In the genomic region with DNA sequence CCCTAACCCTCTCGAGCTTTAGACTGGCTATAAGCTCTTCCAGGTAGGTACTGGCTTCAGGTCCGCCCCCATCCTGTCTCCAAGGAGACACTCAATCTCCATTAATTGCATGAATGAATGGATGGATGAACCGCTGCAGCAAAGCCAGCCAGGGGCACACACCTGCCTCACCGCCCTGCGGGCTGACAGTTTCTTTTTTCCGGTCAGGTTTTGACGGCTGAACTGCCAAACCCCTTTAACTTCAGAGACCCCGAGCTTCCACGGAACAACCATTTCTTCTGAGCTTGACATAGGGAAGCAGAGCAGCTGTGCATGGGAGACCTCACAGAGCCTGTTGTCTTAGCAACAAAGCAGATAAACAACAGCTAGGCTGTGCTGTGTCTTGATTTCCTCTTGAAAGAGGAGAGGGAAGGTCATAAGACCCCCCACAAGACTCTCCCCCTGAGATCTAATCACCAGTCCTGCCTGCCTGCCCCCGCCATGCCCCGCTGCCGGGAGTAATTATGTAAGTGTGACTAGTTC, we compare ENCODE assay signal across 9 mouse cellular contexts. TPM values are rescaled to one million over a fixed set of nuclear protein-coding genes. Genes with fewer than 3 reads are reported as not detected.
DNase-seq lines count a peak whose midpoint lies in the region; ATAC-seq and TF ChIP-seq lines count a peak whose summit lies in the region.
"Had no signal": no experiment of that assay in that cellular context is flagged by ENCODE, and none has a peak within 500 bp of the region (broad histone marks: within the 10 kb centered on the region; RNA-seq: fewer than 3 reads in every experiment).

No protein-coding gene starts in this region.

- H3K27ac ChIP-seq in stomach, embryonic 15.5 days, result peak overlapping the region; percentile 67; the same call in 1 of the 2 replicates
- H3K27ac ChIP-seq in stomach, postnatal 0 days (replicated peaks), result no peak overlapping the region
- H3K27ac ChIP-seq in forebrain, embryonic 12.5 days, result no peak overlapping the region
- H3K27ac ChIP-seq in limb, embryonic 12.5 days, result no peak overlapping the region

- no peak overlapping the region for H3K9ac ChIP-seq in stomach, embryonic 15.5 days
- H3K9ac ChIP-seq in stomach, postnatal 0 days (ENCODE audit: low read length), result no peak overlapping the region
- no peak overlapping the region for H3K9ac ChIP-seq in forebrain, embryonic 12.5 days
- no peak overlapping the region for H3K9ac ChIP-seq in limb, embryonic 12.5 days (replicated peaks)

- ATAC-seq in stomach, embryonic 15.5 days (ENCODE audit: insufficient read depth, low FRiP score, low read depth), result no peak
- ATAC-seq in stomach, postnatal 0 days (ENCODE audit: low FRiP score, low TSS enrichment), result no peak; the same call in 1 of the 2 replicates
- peak; percentile 63 for ATAC-seq in forebrain, embryonic 12.5 days (ENCODE audit: low FRiP score)
- no peak for ATAC-seq in limb, embryonic 12.5 days (ENCODE audit: insufficient number of reproducible peaks, insufficient read depth, low FRiP score, low TSS enrichment, low read depth)

- 38% methylated on average over 12 of the region's 12 CpGs for WGBS in stomach, embryonic 15.5 days
- WGBS in stomach, postnatal 0 days, result 50% methylated on average over 12 of the region's 12 CpGs
- 44% methylated on average over 12 of the region's 12 CpGs for whole genome bisulfite sequencing in forebrain, embryonic 12.5 days
- 22% methylated on average over 12 of the region's 12 CpGs for WGBS in limb, embryonic 12.5 days

- no peak for DNase-seq in stomach, postnatal 0 days (ENCODE audit: low spot score)
- DNase-seq in retina, postnatal 1 day, result peak; percentile 80
- DNase-seq in adrenal gland, postnatal 25 days, result no peak
- DNase-seq in yolk sac, embryonic 10.5 days (ENCODE audit: low spot score), result no peak
- no peak for DNase-seq in layer of hippocampus, postnatal 14 days (ENCODE audit: low spot score in 2 of 2)

- H3K9me3 ChIP-seq in stomach, embryonic 15.5 days, result no peaks in the 10 kb centered on the region
- no peaks in the 10 kb centered on the region for H3K9me3 ChIP-seq in stomach, postnatal 0 days (ENCODE audit: control insufficient read depth, low read length)
- H3K9me3 ChIP-seq in forebrain, embryonic 12.5 days, result no peaks in the 10 kb centered on the region
- no peaks in the 10 kb centered on the region for H3K9me3 ChIP-seq in limb, embryonic 12.5 days

- no peak for TF ChIP-seq CTCF in stomach, postnatal 0 days (IDR thresholded peaks at IDR 0.05; ENCODE audit: low read depth)

- peaks cover 23% of the 10 kb centered on the region for H3K4me1 ChIP-seq in stomach, embryonic 15.5 days
- H3K4me1 ChIP-seq in stomach, postnatal 0 days (replicated peaks; ENCODE audit: control insufficient read depth, insufficient read depth), result peaks cover 4% of the 10 kb centered on the region; the same call in 1 of the 2 replicates
- H3K4me1 ChIP-seq in forebrain, embryonic 12.5 days, result peaks cover 28% of the 10 kb centered on the region
- H3K4me1 ChIP-seq in limb, embryonic 12.5 days (replicated peaks), result peaks cover 27% of the 10 kb centered on the region

- no peaks in the 10 kb centered on the region for H3K36me3 ChIP-seq in stomach, embryonic 15.5 days
- no peaks in the 10 kb centered on the region for H3K36me3 ChIP-seq in stomach, postnatal 0 days (ENCODE audit: control insufficient read depth, insufficient read depth, low read length)
- no peaks in the 10 kb centered on the region for H3K36me3 ChIP-seq in forebrain, embryonic 12.5 days (replicated peaks)
- H3K36me3 ChIP-seq in limb, embryonic 12.5 days, result no peaks in the 10 kb centered on the region

- no peak overlapping the region for H3K4me2 ChIP-seq in stomach, embryonic 15.5 days
- H3K4me2 ChIP-seq in stomach, postnatal 0 days (replicated peaks; ENCODE audit: low read depth), result no peak overlapping the region
- no peak overlapping the region for H3K4me2 ChIP-seq in forebrain, embryonic 12.5 days
- H3K4me2 ChIP-seq in limb, embryonic 12.5 days, result peak overlapping the region; percentile 1; the same call in 1 of the 2 replicates

- H3K27me3 ChIP-seq in stomach, embryonic 15.5 days (replicated peaks), result no peaks in the 10 kb centered on the region
- no peaks in the 10 kb centered on the region for H3K27me3 ChIP-seq in stomach, postnatal 0 days (ENCODE audit: control insufficient read depth, insufficient read depth, low read length)
- peaks cover 5% of the 10 kb centered on the region; the same call in 1 of the 2 replicates for H3K27me3 ChIP-seq in forebrain, embryonic 12.5 days
- peaks cover 8% of the 10 kb centered on the region; the same call in 1 of the 2 replicates for H3K27me3 ChIP-seq in limb, embryonic 12.5 days

- TF ChIP-seq EP300 in stomach, postnatal 0 days (optimal IDR thresholded peaks at IDR 0.05), result no peak

- H3K4me3 ChIP-seq in stomach, embryonic 15.5 days (replicated peaks), result no peak overlapping the region
- no peak overlapping the region for H3K4me3 ChIP-seq in stomach, postnatal 0 days (ENCODE audit: low read depth, low read length)
- no peak overlapping the region for H3K4me3 ChIP-seq in forebrain, embryonic 12.5 days (replicated peaks)
- no peak overlapping the region for H3K4me3 ChIP-seq in limb, embryonic 12.5 days (replicated peaks)

RNA-seq across cellular contexts. Expression of a gene that starts 22.1 kb away (rescaled TPM):
- 11.4 and 12.6 TPM in 2 replicates for polyA plus RNA-seq in stomach, embryonic 15.5 days (2015; fragmentation: Nextera tagmentation; extraction: Ambion mirVana)
- polyA plus RNA-seq in stomach, postnatal 0 days (2015; fragmentation: Nextera tagmentation; extraction: Ambion mirVana), result 10.7 and 12.8 TPM in 2 replicates
- polyA plus RNA-seq in forebrain, embryonic 12.5 days (2016; fragmentation: Nextera tagmentation; extraction: Ambion mirVana), result 0.32 and 0.33 TPM in 2 replicates
- polyA plus RNA-seq in limb, embryonic 12.5 days (2016; fragmentation: Nextera tagmentation; extraction: Ambion mirVana), result 0.08 and 0.11 TPM in 2 replicates
- total RNA-seq in adrenal gland, postnatal 25 days (2021), result 0.12 TPM in 1 of 2 replicates, not detected in the other
- under 1 TPM; 0.19 to 0.35 TPM for total RNA-seq in layer of hippocampus, postnatal 14 days (2021)
- total RNA-seq: MEL had no signal
